Mouse (Mus musculus): Measurements from ENCODE around the gene Spats2. TPM values are rescaled to one million over a fixed set of nuclear protein-coding genes. Genes with fewer than 3 reads are reported as not detected.

Gene Spats2
- polyA plus RNA-seq, 1 experiment from 2014 or later, result 13.9 TPM

- Histone ChIP-seq H3K4me3 (ENCODE audit: low read depth, low read length) (no peak overlapping the region), H3K4me1 (replicated peaks; ENCODE audit: control insufficient read depth, insufficient read depth) (no peaks in the 10 kb centered on the region), H3K9me3 (ENCODE audit: control insufficient read depth, low read length) (no peaks in the 10 kb centered on the region), H3K27ac (replicated peaks) (no peak overlapping the region), H3K36me3 (ENCODE audit: control insufficient read depth, insufficient read depth, low read length) (no peaks in the 10 kb centered on the region), H3K27me3 (ENCODE audit: control insufficient read depth, insufficient read depth, low read length) (no peaks in the 10 kb centered on the region), H3K9ac (ENCODE audit: low read length) (no peak overlapping the region), H3K4me2 (replicated peaks; ENCODE audit: low read depth) (no peak overlapping the region)
- DNase-seq (ENCODE audit: low spot score), result no peak
- no peak for ATAC-seq (ENCODE audit: low FRiP score, low TSS enrichment)
- TF ChIP-seq CTCF (IDR thresholded peaks at IDR 0.05; ENCODE audit: low read depth) (no peak), EP300 (optimal IDR thresholded peaks at IDR 0.05) (no peak)
- 73% methylated on average over 6 of the region's 6 CpGs for WGBS
These were observed 129.6 kb downstream of the Spats2 start for GRCm38 (mm10) chr15:99255241-99255749.

- Histone ChIP-seq H3K9me3 (ENCODE audit: control insufficient read depth, low read length) (no peaks in the 10 kb centered on the region), H3K27me3 (ENCODE audit: control insufficient read depth, insufficient read depth, low read length) (no peaks in the 10 kb centered on the region), H3K36me3 (ENCODE audit: control insufficient read depth, insufficient read depth, low read length) (no peaks in the 10 kb centered on the region), H3K4me1 (replicated peaks; ENCODE audit: control insufficient read depth, insufficient read depth) (no peaks in the 10 kb centered on the region), H3K4me3 (ENCODE audit: low read depth, low read length) (peak overlapping the region; percentile 10; the same call in 1 of the 2 replicates), H3K9ac (ENCODE audit: low read length) (no peak overlapping the region), H3K4me2 (replicated peaks; ENCODE audit: low read depth) (peak overlapping the region; percentile 40), H3K27ac (replicated peaks) (peak overlapping the region; percentile 75)
- 45% methylated on average over 8 of the region's 8 CpGs for WGBS
- TF ChIP-seq CTCF (IDR thresholded peaks at IDR 0.05; ENCODE audit: low read depth) (no peak), EP300 (optimal IDR thresholded peaks at IDR 0.05) (no peak)
- ATAC-seq (ENCODE audit: low FRiP score, low TSS enrichment) (peak; percentile 72), DNase-seq (ENCODE audit: low spot score) (no peak)
These were observed 133.5 kb downstream of the Spats2 start for GRCm38 (mm10) chr15:99259167-99259729.

GRCm38 (mm10) chr15:99259730-99260252 lies 134.1 kb downstream of the Spats2 start:
- WGBS, result 1% methylated on average over 7 of the region's 10 CpGs

GRCm38 (mm10) chr15:99262702-99263101 lies 137.0 kb downstream of the Spats2 start:
- Histone ChIP-seq H3K27me3 (ENCODE audit: control insufficient read depth, insufficient read depth, low read length) (no peaks in the 10 kb centered on the region), H3K9me3 (ENCODE audit: control insufficient read depth, low read length) (no peaks in the 10 kb centered on the region), H3K4me1 (replicated peaks; ENCODE audit: control insufficient read depth, insufficient read depth) (no peaks in the 10 kb centered on the region), H3K9ac (ENCODE audit: low read length) (no peak overlapping the region), H3K4me3 (ENCODE audit: low read depth, low read length) (no peak overlapping the region), H3K4me2 (replicated peaks; ENCODE audit: low read depth) (no peak overlapping the region), H3K36me3 (ENCODE audit: control insufficient read depth, insufficient read depth, low read length) (no peaks in the 10 kb centered on the region), H3K27ac (replicated peaks) (no peak overlapping the region)
- ATAC-seq (ENCODE audit: low FRiP score, low TSS enrichment) (no peak), DNase-seq (ENCODE audit: low spot score) (no peak)
- no peak for TF ChIP-seq CTCF (IDR thresholded peaks at IDR 0.05; ENCODE audit: low read depth)
- TF ChIP-seq EP300 (optimal IDR thresholded peaks at IDR 0.05), result no peak
- 49% methylated on average over 10 of the region's 10 CpGs for WGBS

More at GRCm38 (mm10) chr15:99259730-99260252, 134.1 kb downstream of the Spats2 start:
- Histone ChIP-seq H3K36me3 (ENCODE audit: control insufficient read depth, insufficient read depth, low read length) (no peaks in the 10 kb centered on the region), H3K4me3 (ENCODE audit: low read depth, low read length) (peak overlapping the region; percentile 19), H3K27ac (replicated peaks) (peak overlapping the region; percentile 75), H3K4me1 (replicated peaks; ENCODE audit: control insufficient read depth, insufficient read depth) (no peaks in the 10 kb centered on the region), H3K4me2 (replicated peaks; ENCODE audit: low read depth) (peak overlapping the region; percentile 56), H3K9me3 (ENCODE audit: control insufficient read depth, low read length) (no peaks in the 10 kb centered on the region), H3K27me3 (ENCODE audit: control insufficient read depth, insufficient read depth, low read length) (no peaks in the 10 kb centered on the region), H3K9ac (ENCODE audit: low read length) (no peak overlapping the region)
- TF ChIP-seq CTCF (IDR thresholded peaks at IDR 0.05; ENCODE audit: low read depth), result no peak
- TF ChIP-seq EP300 (optimal IDR thresholded peaks at IDR 0.05), result no peak
- DNase-seq (ENCODE audit: low spot score) (peak; percentile 82), ATAC-seq (ENCODE audit: low FRiP score, low TSS enrichment) (peak; percentile 75)

Small RNA genes lying within 50 kb of the gene (microRNA-seq; reads per million reads assigned to microRNA genes)
- gene Mir6960, result not detected

Other genes starting within 250 kb of the Spats2 start
- gene Rhebl1, start 231.4 kb upstream of the Spats2 start, polyA plus RNA-seq (2015; fragmentation: Nextera tagmentation; extraction: Ambion mirVana), result 3.9 and 4.1 TPM in 2 replicates
- 0.89 and 1.1 TPM in 2 replicates for gene Dhh, start 227.4 kb upstream of the Spats2 start, polyA plus RNA-seq (2015; fragmentation: Nextera tagmentation; extraction: Ambion mirVana)
- 7.7 and 9.4 TPM in 2 replicates for gene Lmbr1l, start 207.7 kb upstream of the Spats2 start, polyA plus RNA-seq (2015; fragmentation: Nextera tagmentation; extraction: Ambion mirVana)
- 470 and 552 TPM in 2 replicates for gene Tuba1b, start 191.4 kb upstream of the Spats2 start, polyA plus RNA-seq (2015; fragmentation: Nextera tagmentation; extraction: Ambion mirVana)
- not detected in 2 replicates for gene Gm49450, start 172.4 kb upstream of the Spats2 start, polyA plus RNA-seq (2015; fragmentation: Nextera tagmentation; extraction: Ambion mirVana)
- 537 and 602 TPM in 2 replicates for gene Tuba1a, start 172.2 kb upstream of the Spats2 start, polyA plus RNA-seq (2015; fragmentation: Nextera tagmentation; extraction: Ambion mirVana)
- gene Tuba1c, start 96.0 kb upstream of the Spats2 start, polyA plus RNA-seq (2015; fragmentation: Nextera tagmentation; extraction: Ambion mirVana), result 145 and 159 TPM in 2 replicates
- gene Prph, start 70.7 kb upstream of the Spats2 start, polyA plus RNA-seq (2015; fragmentation: Nextera tagmentation; extraction: Ambion mirVana), result 25.7 and 28.6 TPM in 2 replicates
- gene Troap, start 51.3 kb upstream of the Spats2 start, polyA plus RNA-seq (2015; fragmentation: Nextera tagmentation; extraction: Ambion mirVana), result 5.1 and 7.1 TPM in 2 replicates
- gene C1ql4, start 38.1 kb upstream of the Spats2 start, polyA plus RNA-seq (2015; fragmentation: Nextera tagmentation; extraction: Ambion mirVana), result not detected in 2 replicates
- 13.5 and 14.4 TPM in 2 replicates for gene Dnajc22, start 32.7 kb upstream of the Spats2 start, polyA plus RNA-seq (2015; fragmentation: Nextera tagmentation; extraction: Ambion mirVana)
- 0.29 and 0.30 TPM in 2 replicates for gene Kcnh3, start 98.9 kb downstream of the Spats2 start, polyA plus RNA-seq (2015; fragmentation: Nextera tagmentation; extraction: Ambion mirVana)
- 64.2 and 66.4 TPM in 2 replicates for gene Mcrs1, start 126.0 kb downstream of the Spats2 start, polyA plus RNA-seq (2015; fragmentation: Nextera tagmentation; extraction: Ambion mirVana)
- gene Prpf40b, start 169.2 kb downstream of the Spats2 start, polyA plus RNA-seq (2015; fragmentation: Nextera tagmentation; extraction: Ambion mirVana), result 16.1 and 18.3 TPM in 2 replicates
- 0.28 TPM in 1 of 2 replicates, not detected in the other for gene Fam186b, start 170.0 kb downstream of the Spats2 start, polyA plus RNA-seq (2015; fragmentation: Nextera tagmentation; extraction: Ambion mirVana)
- 8.0 and 8.6 TPM in 2 replicates for gene Fmnl3, start 244.6 kb downstream of the Spats2 start, polyA plus RNA-seq (2015; fragmentation: Nextera tagmentation; extraction: Ambion mirVana)